Mouse (Mus musculus) frontal cortex, adult 2 months (tissue): ENCODE measurements around the gene Runx2. TPM values are rescaled to one million over a fixed set of nuclear protein-coding genes. Genes with fewer than 3 reads are reported as not detected.

ENCODE experiments used
- DNase-seq, 2 experiments: peaks; one replicate each; pipeline ENCODE4 v3.0.0; 2022; ENCODE audit warnings: low spot score in 1 of 2; ENCODE audit errors: extremely low spot score in 1 of 2
- polyA plus RNA-seq: library from polyadenylated mRNA; depleted of rRNA; stranded (reverse); fragments of >200 nt; gene quantifications from 2 replicates; pipeline ENCODE4 v1.2.3, GENCODE M21; 2012

Runx2 gene
- polyA plus RNA-seq, 1 experiment, result 12.8 TPM

DNA sequence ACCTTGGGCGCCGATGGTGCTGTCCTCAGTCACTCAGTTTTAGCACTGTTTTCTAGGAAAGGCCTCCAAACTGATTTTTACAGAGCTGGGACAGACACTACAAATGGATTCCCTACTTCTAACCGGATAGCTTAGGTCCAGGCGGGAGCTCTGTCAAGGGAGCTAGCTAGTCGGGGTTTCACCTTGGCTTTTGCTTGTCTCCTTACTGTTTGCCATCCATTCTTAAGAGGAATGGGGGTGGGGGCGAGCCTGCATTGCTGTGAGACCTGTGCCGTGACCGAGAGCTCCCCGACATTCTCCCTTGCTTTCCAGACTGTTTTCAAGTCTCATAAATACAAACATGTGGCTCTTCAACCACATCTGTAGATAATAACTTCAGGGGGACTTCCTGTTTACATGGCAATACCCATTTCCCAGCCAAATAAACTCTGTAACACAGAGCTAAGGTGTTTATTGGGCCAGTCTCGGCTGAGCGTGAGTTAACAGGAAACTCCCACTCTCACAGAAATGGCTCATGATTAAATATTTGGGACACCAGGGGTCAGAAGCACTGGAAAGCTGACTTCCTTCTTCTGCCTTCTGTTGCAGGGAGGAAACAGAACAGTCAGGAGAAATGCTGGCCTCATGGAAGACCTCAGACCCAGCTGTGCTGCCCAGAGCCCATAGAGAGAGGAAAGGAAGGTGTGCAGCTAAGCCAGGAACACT, 213.1 kb downstream of the Runx2 start:
- no peak for DNase-seq

DNA sequence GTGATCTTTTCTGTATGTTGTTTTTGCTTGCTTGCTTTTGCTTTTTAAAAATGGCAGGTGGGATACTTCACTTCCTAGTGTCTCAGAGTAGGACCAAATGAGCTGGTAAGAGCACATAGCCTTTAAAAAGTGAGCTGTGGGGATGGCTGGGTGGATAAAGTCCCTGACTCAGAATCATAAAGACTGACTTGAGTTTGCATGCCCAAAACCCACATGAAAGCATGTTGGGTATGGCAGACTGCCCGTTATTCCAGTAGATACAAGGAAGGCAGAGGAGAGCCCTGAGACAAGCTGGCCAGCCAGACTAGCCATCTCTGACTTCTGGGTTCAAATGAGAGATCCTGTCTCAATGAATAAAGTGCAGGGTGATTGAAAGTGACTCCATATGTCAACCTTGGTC, 214.7 kb downstream of the Runx2 start:
- no peak for DNase-seq

DNA sequence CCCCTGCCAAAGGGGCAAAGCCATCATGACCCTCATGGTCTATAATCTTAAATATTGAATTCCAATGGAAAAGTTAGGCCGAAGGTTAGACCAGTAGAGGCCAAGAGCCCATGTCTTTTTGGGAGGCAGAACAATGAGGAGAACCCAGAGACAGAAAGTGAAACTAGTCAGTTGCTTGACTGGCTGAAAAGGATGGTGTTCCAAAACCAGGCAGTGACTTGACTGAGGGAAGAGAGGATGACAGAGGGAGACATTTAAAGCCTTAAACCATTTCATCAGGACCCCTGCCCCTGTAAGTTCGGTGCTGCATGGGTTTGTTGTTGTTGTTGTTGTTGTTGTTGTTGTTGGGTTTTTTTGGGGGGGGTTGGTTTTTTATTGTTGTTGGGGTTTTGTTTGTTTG, 215.5 kb downstream of the Runx2 start:
- DNase-seq, result no peak

DNA sequence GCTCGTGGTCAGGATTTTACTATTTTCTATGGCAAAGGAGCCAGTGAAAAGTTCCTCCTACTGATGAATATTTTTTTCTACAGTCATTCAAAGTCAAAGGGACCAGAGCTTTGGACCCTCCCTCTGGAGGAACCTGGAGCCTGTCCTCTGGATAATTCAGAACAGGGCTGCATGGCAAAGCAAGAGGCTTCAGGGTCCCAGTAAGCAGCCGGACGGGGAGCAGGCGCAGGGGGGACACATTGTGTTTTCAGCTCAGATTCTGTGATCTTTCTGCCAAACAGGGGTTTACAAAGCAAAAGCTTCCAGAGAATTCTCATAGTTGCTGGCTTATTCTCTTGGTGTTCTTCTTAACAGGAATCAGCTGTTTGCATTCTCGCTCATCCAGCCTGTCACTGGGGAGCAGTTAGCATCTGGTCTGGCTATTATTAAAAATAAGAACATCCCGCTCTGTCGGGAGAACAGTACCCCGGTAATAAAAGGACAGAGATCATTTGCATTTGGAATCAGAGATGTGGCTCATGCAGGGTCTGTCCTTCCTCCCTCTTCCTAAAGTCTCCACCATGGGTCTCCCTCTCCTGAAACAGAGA, 216.6 kb downstream of the Runx2 start:
- DNase-seq, result no peak

DNA sequence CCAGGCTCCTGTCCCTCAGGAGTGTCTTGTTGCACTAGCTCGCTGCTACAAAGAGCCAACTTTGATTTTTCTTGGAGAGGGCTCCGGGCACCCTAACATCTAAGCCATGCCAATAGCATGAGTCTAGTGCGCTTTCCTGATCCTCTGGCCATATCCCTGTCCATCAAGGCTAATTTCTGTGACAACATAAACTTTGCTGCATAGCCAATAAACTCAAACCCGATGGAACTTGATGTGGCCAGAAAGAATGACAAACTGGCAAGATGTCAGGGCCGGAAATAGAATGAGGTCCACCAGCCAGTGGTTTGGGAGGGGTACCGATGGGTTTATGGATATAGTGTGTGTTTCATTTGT, 221.9 kb downstream of the Runx2 start:
- no peak for DNase-seq

DNA sequence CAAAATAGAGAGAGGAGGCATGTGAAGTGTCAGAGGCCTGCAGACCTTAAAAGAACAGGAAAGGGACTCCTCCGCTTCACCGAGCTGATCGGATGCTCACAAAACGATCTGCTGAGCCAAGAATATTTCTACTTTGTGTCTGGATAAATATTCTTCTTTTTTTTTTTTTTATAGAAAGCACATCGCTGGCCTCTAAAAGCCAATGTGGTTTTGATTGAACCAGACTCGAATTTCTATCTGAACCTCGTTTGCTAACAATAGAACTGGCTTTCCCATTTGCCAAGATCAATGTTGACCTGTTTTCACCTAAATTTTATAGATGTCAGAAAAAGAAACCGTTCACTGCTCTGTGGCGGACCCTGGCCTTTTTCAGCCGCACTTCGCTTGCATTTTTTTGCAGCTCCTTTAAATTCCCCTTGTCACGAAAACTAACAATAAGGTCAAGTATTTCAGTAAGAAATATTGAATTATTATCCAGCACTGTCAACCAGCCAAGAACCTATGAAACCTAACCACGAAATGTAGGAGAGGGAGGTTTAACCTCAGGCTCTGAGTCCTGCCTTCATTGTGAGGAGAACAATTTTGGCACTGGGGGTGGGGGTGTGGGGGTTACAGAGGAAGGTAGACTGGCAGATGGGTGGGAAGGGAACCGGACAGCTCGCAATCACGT, 222.4 kb downstream of the Runx2 start:
- no peak for DNase-seq

DNA sequence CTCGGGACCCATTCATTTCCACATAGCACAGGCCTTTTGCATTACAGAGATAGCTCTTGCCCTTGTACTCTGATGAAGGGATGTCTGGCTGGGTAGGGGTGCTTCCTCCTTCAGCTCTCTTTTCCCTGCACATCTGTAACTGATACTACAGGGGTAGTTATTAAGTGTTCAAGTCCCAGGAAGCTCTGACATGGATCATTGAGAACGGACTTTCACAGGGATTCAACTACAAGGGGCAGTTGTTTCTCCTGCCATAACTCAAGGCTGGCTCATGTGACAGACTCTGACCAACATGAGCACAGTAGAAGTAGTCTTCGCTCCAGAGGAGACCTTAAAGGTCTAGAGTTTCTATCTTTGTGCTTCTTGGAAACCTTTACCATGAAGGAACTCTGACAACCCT, 226.1 kb downstream of the Runx2 start:
- no peak for DNase-seq

DNA sequence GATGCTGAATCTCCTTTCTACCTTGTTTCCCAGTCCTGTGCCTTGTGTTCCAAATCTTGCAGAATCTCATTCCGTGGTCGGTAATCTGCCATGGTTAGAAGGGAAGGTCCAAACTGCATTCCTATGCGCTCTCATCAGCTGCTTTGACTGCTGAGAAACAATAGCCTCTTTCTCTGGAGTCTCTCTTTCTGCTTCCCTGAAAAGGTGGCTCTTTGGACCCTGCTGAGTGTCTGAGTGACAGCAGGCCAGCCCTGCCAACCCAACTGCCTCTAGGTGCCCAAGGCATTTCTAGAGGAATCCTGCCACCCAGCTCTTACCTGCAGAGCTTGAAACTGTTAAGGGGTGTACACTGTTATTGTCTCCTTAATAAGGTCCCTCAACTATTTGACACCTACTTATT, 226.6 kb downstream of the Runx2 start:
- DNase-seq, result no peak

DNA sequence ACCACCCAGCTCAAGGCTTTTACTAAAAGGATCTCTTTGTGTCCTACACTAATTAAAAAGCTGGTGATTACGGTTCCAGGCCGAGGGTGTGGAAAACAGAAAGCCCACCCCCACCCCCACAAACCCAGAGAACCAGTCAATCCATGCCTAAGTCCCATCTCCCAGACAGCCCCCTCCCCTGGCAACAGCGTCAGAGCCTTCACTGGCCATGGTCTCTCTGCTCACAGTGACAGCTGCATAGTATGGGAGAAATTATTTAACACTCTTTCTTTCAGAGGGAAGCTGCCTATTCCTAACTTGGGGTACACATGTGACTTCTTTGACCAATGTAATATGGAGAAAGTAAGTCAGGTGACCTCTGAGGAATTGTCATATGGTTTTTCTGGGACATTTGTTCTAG, 228.4 kb downstream of the Runx2 start:
- DNase-seq, result no peak

DNA sequence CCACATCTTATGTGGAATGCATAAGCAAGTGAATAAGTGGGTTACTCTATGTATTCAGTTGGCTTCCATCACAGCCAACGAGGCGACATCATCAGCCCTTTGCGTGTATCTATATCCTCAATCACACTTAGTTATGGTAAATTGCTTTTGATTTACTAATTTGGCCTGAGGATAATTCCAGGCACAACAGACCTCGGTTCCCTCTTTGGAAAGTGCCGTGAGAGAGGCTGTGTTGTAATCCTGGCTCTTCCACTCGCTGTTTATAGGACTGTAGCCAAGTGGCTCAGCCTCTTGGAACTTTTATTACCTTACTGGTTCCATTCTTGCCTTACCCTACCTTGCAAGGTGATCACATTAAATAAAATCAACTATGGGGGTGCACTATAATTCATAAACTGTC, 229.8 kb downstream of the Runx2 start:
- DNase-seq, result no peak

DNA sequence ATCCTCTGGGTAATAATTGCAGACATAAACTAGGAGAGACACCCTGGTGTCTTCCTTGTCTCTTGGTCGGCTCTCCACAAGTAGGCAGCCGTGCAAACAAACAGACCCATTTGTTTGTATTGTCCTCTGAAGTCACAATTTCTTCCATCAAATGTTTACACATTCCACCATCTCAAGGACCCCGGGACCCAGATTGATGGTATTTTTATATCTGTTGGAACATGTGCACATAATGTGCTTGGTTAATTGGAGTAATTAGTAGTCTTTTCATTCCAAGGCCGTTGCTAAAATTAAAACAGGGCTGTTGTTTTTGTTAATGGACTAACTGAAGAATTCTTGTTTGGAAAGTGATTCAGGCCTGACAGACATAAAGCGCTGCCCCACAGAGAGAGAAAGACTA, 236.8 kb downstream of the Runx2 start:
- DNase-seq, result no peak

DNA sequence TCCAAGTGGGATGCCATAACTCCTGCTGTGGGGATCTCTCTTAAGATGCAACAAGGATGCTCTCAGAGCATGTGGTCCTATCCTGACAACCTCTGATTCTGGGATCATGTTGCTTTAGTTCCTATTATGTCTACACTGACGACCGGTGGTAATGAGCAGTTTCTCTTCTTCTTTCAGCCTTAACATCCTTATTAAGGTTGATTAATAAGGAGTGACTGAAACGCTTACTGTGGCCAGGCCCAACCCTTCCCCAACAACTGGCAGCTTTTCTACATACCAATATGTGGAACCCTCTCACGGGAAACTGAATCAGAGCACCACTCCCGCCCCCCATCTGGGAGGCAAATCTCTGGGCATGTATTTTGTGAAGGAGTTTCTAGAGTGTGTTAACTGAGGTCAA, 243.7 kb downstream of the Runx2 start:
- no peak for DNase-seq

DNA sequence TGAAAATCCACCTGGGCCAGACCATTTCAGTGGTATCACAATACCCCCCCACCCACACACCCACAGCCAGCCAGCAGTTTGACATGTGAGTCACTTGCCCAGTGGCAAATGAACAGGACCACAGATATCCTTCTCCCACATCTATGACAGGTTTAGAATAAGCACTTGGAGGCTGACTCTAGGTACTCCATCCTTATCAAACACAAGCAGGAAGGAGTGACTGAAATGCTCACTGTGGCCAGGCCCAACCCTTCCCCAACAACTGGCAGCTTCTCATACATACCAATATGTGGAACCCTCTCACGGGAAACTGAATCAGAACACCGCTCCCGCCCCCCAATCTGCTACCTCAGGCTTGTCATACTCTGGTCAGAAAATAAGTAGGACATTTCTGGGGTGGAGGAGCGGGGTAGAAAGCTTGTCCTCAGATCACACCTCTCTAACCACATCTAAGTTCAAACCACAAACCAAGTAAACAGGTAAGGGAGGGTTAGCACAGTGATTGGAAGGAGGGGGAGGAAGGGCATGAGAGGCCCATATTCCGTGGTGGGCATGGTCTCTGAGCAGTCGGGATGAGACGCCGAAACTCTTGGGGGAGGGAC, 245.5 kb downstream of the Runx2 start:
- DNase-seq, result no peak

DNA sequence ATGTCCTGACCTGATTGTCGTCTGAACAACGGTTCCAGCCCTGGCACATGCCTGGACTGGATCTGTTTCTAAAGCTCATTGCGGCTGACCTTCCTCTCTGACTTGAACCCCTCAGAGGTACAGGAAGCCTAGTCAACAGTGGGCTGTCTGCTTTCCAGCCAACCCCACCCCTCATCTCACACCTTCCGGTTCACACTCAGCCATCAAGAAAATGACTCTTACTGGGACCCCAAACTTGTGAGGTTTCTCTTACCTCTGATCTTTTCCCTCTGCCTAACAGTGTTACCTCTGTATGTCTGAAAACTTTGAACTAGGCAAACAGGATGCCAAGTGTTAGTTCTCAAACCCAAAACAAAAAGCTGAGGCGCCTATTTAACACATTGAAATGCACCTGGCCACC, 247.6 kb downstream of the Runx2 start:
- no peak for DNase-seq

DNA sequence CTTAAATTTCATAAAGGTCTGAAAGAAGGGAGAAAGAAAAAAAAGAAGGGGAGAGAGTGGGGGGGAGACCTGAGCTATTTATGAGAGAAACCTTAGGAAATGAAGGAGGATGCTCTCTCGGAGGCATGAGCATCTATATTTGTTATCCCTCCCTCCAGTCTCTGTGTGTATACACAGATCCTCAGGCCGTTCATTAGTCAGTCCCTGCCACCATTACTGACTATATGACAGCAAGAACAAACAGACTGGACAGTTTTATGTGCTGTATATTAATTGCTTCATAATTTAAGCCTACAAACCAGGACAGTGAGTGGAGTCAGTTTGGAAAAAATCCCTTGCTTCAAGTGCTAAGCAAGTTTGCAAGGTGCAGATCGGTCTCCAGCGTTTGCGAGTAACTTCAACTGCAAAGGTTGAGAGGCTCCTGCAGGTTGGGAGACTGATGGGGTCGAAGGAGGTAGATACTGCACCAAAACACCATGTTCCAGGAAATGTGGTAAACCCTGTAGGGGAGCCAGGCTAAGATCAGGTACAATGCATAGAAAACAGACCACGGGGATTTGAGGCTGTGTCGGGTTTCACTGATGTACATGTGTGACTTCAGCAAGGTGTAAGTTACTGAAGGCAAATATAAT, 248.6 kb downstream of the Runx2 start:
- DNase-seq, result no peak

DNA sequence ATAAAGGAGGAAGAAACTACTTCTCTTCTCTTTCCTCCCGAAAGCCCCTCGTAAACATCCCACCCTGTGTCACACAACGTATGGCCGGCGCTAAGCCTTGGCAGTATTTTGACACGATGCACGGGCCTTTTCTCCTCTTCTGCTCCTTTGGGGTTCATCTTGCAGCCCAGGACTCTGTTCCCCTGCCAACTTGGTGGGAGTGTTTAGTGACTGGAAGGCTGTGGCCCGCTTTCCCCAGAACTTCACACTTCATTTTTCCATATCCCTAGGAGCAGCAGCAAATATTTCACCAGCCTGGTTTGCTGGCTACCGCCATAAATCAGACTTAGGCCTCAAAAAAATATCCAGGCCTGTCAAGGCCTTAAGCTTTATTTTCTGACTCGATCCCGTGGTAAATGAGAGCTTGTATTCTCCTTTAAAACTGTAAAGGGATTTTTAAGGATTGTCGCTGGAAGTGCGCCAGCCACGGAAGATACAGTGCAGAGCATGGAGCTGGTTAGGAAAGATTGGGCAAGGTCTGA, 249.2 kb downstream of the Runx2 start:
- peak in 1 of 2 experiments; percentile 31 for DNase-seq

DNA sequence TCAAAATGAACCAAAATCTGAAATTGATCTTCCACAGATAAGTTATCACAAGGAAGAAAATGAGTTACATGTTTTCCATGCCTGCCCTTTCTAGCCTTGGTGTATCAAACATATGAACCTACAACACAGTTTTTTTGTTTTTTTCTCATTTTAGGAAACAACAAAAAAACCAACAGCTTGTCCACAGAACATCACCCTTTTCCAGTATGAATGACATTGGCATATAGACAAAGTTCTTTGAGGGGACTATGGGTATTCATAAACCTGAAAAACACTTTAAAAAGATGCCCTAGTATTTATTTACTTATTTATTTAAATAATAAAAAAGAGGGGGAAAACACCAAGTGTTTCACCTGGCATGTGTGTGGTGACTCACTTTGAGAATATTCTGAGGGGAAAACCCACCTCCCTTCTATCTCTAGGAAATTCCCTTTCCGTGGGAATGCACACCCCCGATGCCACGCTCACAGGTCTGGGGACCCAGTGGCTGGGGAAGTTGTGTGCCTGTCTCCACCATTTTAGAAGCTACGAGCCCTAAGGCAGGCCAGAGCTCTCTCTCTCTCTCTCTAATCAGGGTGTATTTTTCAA, 249.9 kb downstream of the Runx2 start:
- no peak for DNase-seq

DNA sequence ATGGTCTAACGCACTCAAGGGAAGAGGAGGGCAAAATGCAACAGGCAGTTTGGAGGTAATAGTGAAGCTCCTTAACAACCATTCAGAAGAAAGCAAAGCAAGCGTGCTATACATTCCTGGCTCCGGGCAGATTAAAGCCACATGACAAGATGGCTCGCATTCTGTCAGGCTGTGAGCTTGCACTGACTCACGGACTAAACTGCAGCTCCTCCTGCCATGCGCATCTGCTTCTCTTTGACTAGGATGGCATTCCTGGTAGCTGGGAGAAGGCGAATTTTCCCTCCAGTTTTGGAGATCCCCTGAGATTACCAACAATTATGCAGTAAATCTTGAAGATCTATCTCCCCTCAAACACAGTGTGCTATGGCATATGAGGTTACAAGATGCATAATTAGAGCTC, 254.6 kb downstream of the Runx2 start:
- no peak for DNase-seq

DNA sequence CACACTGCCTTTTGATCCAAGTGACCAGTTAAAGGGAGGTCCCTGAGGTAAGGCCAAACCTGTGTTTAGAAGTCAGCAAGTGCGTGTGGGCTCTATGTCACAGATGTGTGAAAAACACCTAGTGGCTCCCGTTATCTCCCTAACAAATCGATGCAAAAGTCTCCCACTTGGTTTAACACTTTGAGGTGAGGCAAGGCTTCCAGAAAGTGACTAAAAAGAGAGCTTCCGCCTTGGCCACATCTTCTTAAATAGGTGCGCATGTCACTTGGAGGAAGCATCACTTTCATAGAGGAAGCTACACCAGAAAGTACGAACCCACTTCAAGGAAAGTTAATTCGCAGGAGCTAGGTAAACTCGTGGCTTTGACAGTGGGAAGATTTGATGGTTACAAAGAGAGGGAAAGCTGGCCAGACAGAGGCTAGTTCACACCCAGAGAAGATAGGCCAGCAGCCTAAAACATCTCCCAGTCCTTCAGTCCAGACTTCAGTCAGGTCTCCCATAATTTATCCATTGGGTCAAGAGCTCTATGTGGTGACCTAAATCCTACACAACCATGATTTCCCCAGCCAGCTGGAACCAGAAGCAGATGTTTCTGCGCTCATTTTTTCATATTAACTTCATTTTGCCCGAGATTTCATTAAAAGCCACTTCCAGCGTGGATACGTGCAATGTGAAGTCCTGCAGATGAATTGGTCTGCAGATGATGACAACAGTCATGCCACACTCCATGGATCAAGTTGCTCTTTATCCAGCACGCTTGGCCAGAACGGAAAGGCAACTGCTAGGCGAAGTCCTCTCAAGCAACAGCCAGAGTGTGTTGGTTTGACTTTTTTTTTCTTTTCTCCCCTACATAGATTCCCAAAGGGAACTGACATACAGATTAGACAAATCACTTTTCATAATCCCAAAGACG, 257.1 kb downstream of the Runx2 start:
- no peak for DNase-seq

DNA sequence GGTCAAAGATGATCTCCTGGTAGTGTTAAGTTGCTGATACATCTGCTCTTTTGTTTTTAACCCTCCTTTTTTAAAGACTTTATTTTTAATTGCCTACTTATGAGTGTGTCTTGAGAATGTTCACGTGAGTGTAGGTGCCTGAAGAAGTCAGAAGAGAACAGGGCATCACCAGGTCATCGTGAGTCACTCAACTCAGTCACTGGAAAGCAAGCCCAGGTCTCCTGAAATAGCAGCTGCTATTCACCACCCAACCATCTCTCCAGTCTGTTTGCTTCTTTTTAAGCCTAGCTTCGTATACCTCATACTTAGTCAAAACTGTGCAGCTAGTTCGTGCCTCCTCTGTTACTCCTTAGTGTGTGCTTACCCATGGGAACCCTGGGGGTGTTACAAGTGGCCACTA, 259.7 kb downstream of the Runx2 start:
- DNase-seq, result no peak
